Mouse (Mus musculus): ENCODE results near the gene Stox2. TPM values are rescaled to one million over a fixed set of nuclear protein-coding genes. Genes with fewer than 3 reads are reported as not detected.

Gene Stox2
- polyA plus RNA-seq, 1 experiment from 2014 or later: 7.2 TPM

- no peaks in the 10 kb centered on the region for H3K9me3 ChIP-seq
- H3K36me3 ChIP-seq: no peaks in the 10 kb centered on the region
- no peak overlapping the region for H3K27ac ChIP-seq (replicated peaks)
- no peaks in the 10 kb centered on the region for H3K27me3 ChIP-seq (replicated peaks)
- H3K4me2 ChIP-seq: no peak overlapping the region
- no peak for ATAC-seq (ENCODE audit: extremely low read depth, insufficient number of reproducible peaks, low FRiP score, low TSS enrichment)
- WGBS: 61% methylated on average over 8 of the region's 8 CpGs
- no peak overlapping the region for H3K4me3 ChIP-seq
- H3K9ac ChIP-seq: no peak overlapping the region
- peaks cover 35% of the 10 kb centered on the region for H3K4me1 ChIP-seq
These were observed 239.4 kb downstream of the Stox2 start for GRCm38 (mm10) chr8:47206640-47207237.

GRCm38 (mm10) chr8:47205472-47205871, 240.7 kb downstream of the Stox2 start:
- Histone ChIP-seq H3K36me3 (peaks cover 7% of the 10 kb centered on the region), H3K9ac (no peak overlapping the region), H3K27me3 (replicated peaks) (no peaks in the 10 kb centered on the region), H3K4me1 (peaks cover 25% of the 10 kb centered on the region), H3K4me3 (no peak overlapping the region), H3K9me3 (no peaks in the 10 kb centered on the region), H3K4me2 (no peak overlapping the region), H3K27ac (replicated peaks) (no peak overlapping the region)
- 72% methylated on average over 5 of the region's 5 CpGs for WGBS
- ATAC-seq (ENCODE audit: extremely low read depth, insufficient number of reproducible peaks, low FRiP score, low TSS enrichment): no peak

GRCm38 (mm10) chr8:47196391-47196790, 249.8 kb downstream of the Stox2 start:
- no peak overlapping the region for H3K9ac ChIP-seq
- 88% methylated on average over 1 of the region's 1 CpGs for WGBS
- no peak overlapping the region for H3K27ac ChIP-seq (replicated peaks)
- H3K36me3 ChIP-seq: peaks cover 39% of the 10 kb centered on the region
- no peaks in the 10 kb centered on the region for H3K27me3 ChIP-seq (replicated peaks)
- no peak overlapping the region for H3K4me3 ChIP-seq
- no peak for ATAC-seq (ENCODE audit: extremely low read depth, insufficient number of reproducible peaks, low FRiP score, low TSS enrichment)
- no peaks in the 10 kb centered on the region for H3K4me1 ChIP-seq
- no peaks in the 10 kb centered on the region for H3K9me3 ChIP-seq
- H3K4me2 ChIP-seq: no peak overlapping the region

- H3K9ac ChIP-seq: no peak overlapping the region
- H3K27me3 ChIP-seq (replicated peaks): no peaks in the 10 kb centered on the region
- H3K4me3 ChIP-seq: no peak overlapping the region
- no peak overlapping the region for H3K4me2 ChIP-seq
- no peak overlapping the region for H3K27ac ChIP-seq (replicated peaks)
- H3K36me3 ChIP-seq: peaks cover 39% of the 10 kb centered on the region
- H3K4me1 ChIP-seq: no peaks in the 10 kb centered on the region
- no peaks in the 10 kb centered on the region for H3K9me3 ChIP-seq
- 91% methylated on average over 29 of the region's 29 CpGs for WGBS
- ATAC-seq (ENCODE audit: extremely low read depth, insufficient number of reproducible peaks, low FRiP score, low TSS enrichment): no peak
These were observed 252.7 kb downstream of the Stox2 start for GRCm38 (mm10) chr8:47193321-47193996.

- H3K27me3 ChIP-seq (replicated peaks): no peaks in the 10 kb centered on the region
- no peak for ATAC-seq (ENCODE audit: extremely low read depth, insufficient number of reproducible peaks, low FRiP score, low TSS enrichment)
- no peak overlapping the region for H3K27ac ChIP-seq (replicated peaks)
- 87% methylated on average over 18 of the region's 18 CpGs for WGBS
- no peaks in the 10 kb centered on the region for H3K9me3 ChIP-seq
- no peaks in the 10 kb centered on the region for H3K4me1 ChIP-seq
- H3K4me2 ChIP-seq: no peak overlapping the region
- H3K36me3 ChIP-seq: peaks cover 45% of the 10 kb centered on the region
- no peak overlapping the region for H3K4me3 ChIP-seq
- no peak overlapping the region for H3K9ac ChIP-seq
These were observed 254.5 kb downstream of the Stox2 start for GRCm38 (mm10) chr8:47191444-47192365.

- H3K27me3 ChIP-seq (replicated peaks): no peaks in the 10 kb centered on the region
- no peak overlapping the region for H3K27ac ChIP-seq (replicated peaks)
- no peaks in the 10 kb centered on the region for H3K9me3 ChIP-seq
- H3K4me1 ChIP-seq: 0 out of 2 replicates have a peak, but pooled peaks cover 4% of the 10 kb centered on the region
- no peak overlapping the region for H3K9ac ChIP-seq
- H3K4me3 ChIP-seq: no peak overlapping the region
- 69% methylated on average over 6 of the region's 6 CpGs for WGBS
- no peak for ATAC-seq (ENCODE audit: extremely low read depth, insufficient number of reproducible peaks, low FRiP score, low TSS enrichment)
- peaks cover 21% of the 10 kb centered on the region for H3K36me3 ChIP-seq
- H3K4me2 ChIP-seq: no peak overlapping the region
These were observed 260.8 kb downstream of the Stox2 start for GRCm38 (mm10) chr8:47185396-47185795.

- Histone ChIP-seq H3K9ac (no peak overlapping the region), H3K27me3 (replicated peaks) (no peaks in the 10 kb centered on the region), H3K4me2 (no peak overlapping the region), H3K27ac (replicated peaks) (no peak overlapping the region), H3K4me3 (no peak overlapping the region), H3K4me1 (0 out of 2 replicates have a peak, but pooled peaks cover 4% of the 10 kb centered on the region), H3K9me3 (no peaks in the 10 kb centered on the region), H3K36me3 (peaks cover 19% of the 10 kb centered on the region)
- ATAC-seq (ENCODE audit: extremely low read depth, insufficient number of reproducible peaks, low FRiP score, low TSS enrichment): no peak
- WGBS: 86% methylated on average over 6 of the region's 6 CpGs
These were observed 263.2 kb downstream of the Stox2 start for GRCm38 (mm10) chr8:47182771-47183558.

GRCm38 (mm10) chr8:47182292-47182691, 263.9 kb downstream of the Stox2 start:
- ATAC-seq (ENCODE audit: extremely low read depth, insufficient number of reproducible peaks, low FRiP score, low TSS enrichment): no peak
- Histone ChIP-seq H3K4me3 (no peak overlapping the region), H3K27me3 (replicated peaks) (no peaks in the 10 kb centered on the region), H3K4me2 (no peak overlapping the region), H3K36me3 (peaks cover 16% of the 10 kb centered on the region), H3K27ac (replicated peaks) (no peak overlapping the region), H3K4me1 (0 out of 2 replicates have a peak, but pooled peaks cover 4% of the 10 kb centered on the region), H3K9ac (no peak overlapping the region), H3K9me3 (no peaks in the 10 kb centered on the region)
- 60% methylated on average over 4 of the region's 4 CpGs for WGBS

- Histone ChIP-seq H3K27me3 (replicated peaks) (no peaks in the 10 kb centered on the region), H3K36me3 (peaks cover 10% of the 10 kb centered on the region), H3K9ac (no peak overlapping the region), H3K27ac (replicated peaks) (no peak overlapping the region), H3K4me1 (0 out of 2 replicates have a peak, but pooled peaks cover 4% of the 10 kb centered on the region), H3K4me2 (no peak overlapping the region), H3K4me3 (no peak overlapping the region), H3K9me3 (no peaks in the 10 kb centered on the region)
- ATAC-seq (ENCODE audit: extremely low read depth, insufficient number of reproducible peaks, low FRiP score, low TSS enrichment): no peak
- WGBS: 79% methylated on average over 18 of the region's 18 CpGs
These were observed 265.0 kb downstream of the Stox2 start for GRCm38 (mm10) chr8:47181032-47181698.

- 84% methylated on average over 5 of the region's 5 CpGs for WGBS
- no peak for ATAC-seq (ENCODE audit: extremely low read depth, insufficient number of reproducible peaks, low FRiP score, low TSS enrichment)
These were observed 266.0 kb downstream of the Stox2 start for GRCm38 (mm10) chr8:47180181-47180580.

More at GRCm38 (mm10) chr8:47180181-47180580, 266.0 kb downstream of the Stox2 start:
- Histone ChIP-seq H3K27ac (replicated peaks) (no peak overlapping the region), H3K4me1 (0 out of 2 replicates have a peak, but pooled peaks cover 4% of the 10 kb centered on the region), H3K36me3 (no peaks in the 10 kb centered on the region; the same call in 1 of the 2 replicates), H3K9ac (no peak overlapping the region), H3K27me3 (replicated peaks) (no peaks in the 10 kb centered on the region), H3K9me3 (no peaks in the 10 kb centered on the region), H3K4me2 (no peak overlapping the region), H3K4me3 (no peak overlapping the region)

All from heart, embryonic 13.5 days (tissue).